Mouse (Mus musculus): ENCODE data around the gene G6pdx. TPM values are rescaled to one million over a fixed set of nuclear protein-coding genes. Genes with fewer than 3 reads are reported as not detected.

Gene G6pdx
- polyA plus RNA-seq (2014; fragmentation: Illumina TruSeq; extraction: RNeasy Lipid Tissue Mini Kit (QIAGEN cat#74804); ENCODE audit: low read depth, low replicate concordance), result 3.8 TPM

GRCm38 (mm10) chrX:74428826-74429276 lies at the start of gene G6pdx:
Gene G6pdx (minus strand): TSS chrX:74429194.

GRCm38 (mm10) chrX:74392535-74393443 lies 36.2 kb downstream of the G6pdx start, which contains the start of the genes Fam3a and Ikbkg:
Gene Fam3a (minus strand): TSS chrX:74393272.
Gene Ikbkg (plus strand): TSS chrX:74393290.

GRCm38 (mm10) chrX:74372888-74373549 lies 56.0 kb downstream of the G6pdx start, which contains the start of the genes Ubl4a and Slc10a3:
Gene Ubl4a (minus strand): TSS chrX:74373218.
Gene Slc10a3 (minus strand): TSS chrX:74373349.

Other genes with a start within 250 kb of the G6pdx start
- 13.9 TPM for gene Flna, start 179.4 kb downstream of the G6pdx start, polyA plus RNA-seq (2014; fragmentation: Illumina TruSeq; extraction: RNeasy Lipid Tissue Mini Kit (QIAGEN cat#74804); ENCODE audit: low read depth, low replicate concordance)
- gene Emd, start 174.5 kb downstream of the G6pdx start, polyA plus RNA-seq (2014; fragmentation: Illumina TruSeq; extraction: RNeasy Lipid Tissue Mini Kit (QIAGEN cat#74804); ENCODE audit: low read depth, low replicate concordance), result 24.3 TPM
- 81.7 TPM for gene Rpl10, start 158.4 kb downstream of the G6pdx start, polyA plus RNA-seq (2014; fragmentation: Illumina TruSeq; extraction: RNeasy Lipid Tissue Mini Kit (QIAGEN cat#74804); ENCODE audit: low read depth, low replicate concordance)
- 6.3 TPM for gene Taz, start 147.3 kb downstream of the G6pdx start, polyA plus RNA-seq (2014; fragmentation: Illumina TruSeq; extraction: RNeasy Lipid Tissue Mini Kit (QIAGEN cat#74804); ENCODE audit: low read depth, low replicate concordance)
- gene Dnase1l1, start 146.9 kb downstream of the G6pdx start, polyA plus RNA-seq (2014; fragmentation: Illumina TruSeq; extraction: RNeasy Lipid Tissue Mini Kit (QIAGEN cat#74804); ENCODE audit: low read depth, low replicate concordance), result 2.2 TPM
- gene Atp6ap1, start 132.1 kb downstream of the G6pdx start, polyA plus RNA-seq (2014; fragmentation: Illumina TruSeq; extraction: RNeasy Lipid Tissue Mini Kit (QIAGEN cat#74804); ENCODE audit: low read depth, low replicate concordance), result 29.2 TPM
- 10.1 TPM for gene Gdi1, start 124.2 kb downstream of the G6pdx start, polyA plus RNA-seq (2014; fragmentation: Illumina TruSeq; extraction: RNeasy Lipid Tissue Mini Kit (QIAGEN cat#74804); ENCODE audit: low read depth, low replicate concordance)
- gene Fam50a, start 116.2 kb downstream of the G6pdx start, polyA plus RNA-seq (2014; fragmentation: Illumina TruSeq; extraction: RNeasy Lipid Tissue Mini Kit (QIAGEN cat#74804); ENCODE audit: low read depth, low replicate concordance), result 2.9 TPM
- not detected for gene Plxna3, start 100.1 kb downstream of the G6pdx start, polyA plus RNA-seq (2014; fragmentation: Illumina TruSeq; extraction: RNeasy Lipid Tissue Mini Kit (QIAGEN cat#74804); ENCODE audit: low read depth, low replicate concordance)
- gene Lage3, start 75.6 kb downstream of the G6pdx start, polyA plus RNA-seq (2014; fragmentation: Illumina TruSeq; extraction: RNeasy Lipid Tissue Mini Kit (QIAGEN cat#74804); ENCODE audit: low read depth, low replicate concordance), result 2.3 TPM
- 5.5 TPM for gene Ubl4a, start 56.0 kb downstream of the G6pdx start, polyA plus RNA-seq (2014; fragmentation: Illumina TruSeq; extraction: RNeasy Lipid Tissue Mini Kit (QIAGEN cat#74804); ENCODE audit: low read depth, low replicate concordance)
- 3.9 TPM for gene Slc10a3, start 55.8 kb downstream of the G6pdx start, polyA plus RNA-seq (2014; fragmentation: Illumina TruSeq; extraction: RNeasy Lipid Tissue Mini Kit (QIAGEN cat#74804); ENCODE audit: low read depth, low replicate concordance)
- 1.3 TPM for gene Fam3a, start 35.9 kb downstream of the G6pdx start, polyA plus RNA-seq (2014; fragmentation: Illumina TruSeq; extraction: RNeasy Lipid Tissue Mini Kit (QIAGEN cat#74804); ENCODE audit: low read depth, low replicate concordance)
- 4.3 TPM for gene Ikbkg, start 35.9 kb downstream of the G6pdx start, polyA plus RNA-seq (2014; fragmentation: Illumina TruSeq; extraction: RNeasy Lipid Tissue Mini Kit (QIAGEN cat#74804); ENCODE audit: low read depth, low replicate concordance)
- gene Gm6880, start 52.2 kb upstream of the G6pdx start, polyA plus RNA-seq (2014; fragmentation: Illumina TruSeq; extraction: RNeasy Lipid Tissue Mini Kit (QIAGEN cat#74804); ENCODE audit: low read depth, low replicate concordance), result 2.4 TPM
- not detected for gene Olfr1326-ps1, start 145.7 kb upstream of the G6pdx start, polyA plus RNA-seq (2014; fragmentation: Illumina TruSeq; extraction: RNeasy Lipid Tissue Mini Kit (QIAGEN cat#74804); ENCODE audit: low read depth, low replicate concordance)
- gene Olfr1325, start 163.5 kb upstream of the G6pdx start, polyA plus RNA-seq (2014; fragmentation: Illumina TruSeq; extraction: RNeasy Lipid Tissue Mini Kit (QIAGEN cat#74804); ENCODE audit: low read depth, low replicate concordance), result not detected
- 0.10 TPM for gene Gm5640, start 216.4 kb upstream of the G6pdx start, polyA plus RNA-seq (2014; fragmentation: Illumina TruSeq; extraction: RNeasy Lipid Tissue Mini Kit (QIAGEN cat#74804); ENCODE audit: low read depth, low replicate concordance)

Measured in testis, adult 10 weeks (tissue).